Mouse (Mus musculus): ENCODE results near the gene Gnpnat1. TPM values are rescaled to one million over a fixed set of nuclear protein-coding genes. Genes with fewer than 3 reads are reported as not detected.

Gnpnat1 gene
- polyA plus RNA-seq, 2 experiments, result 20.4 to 46.9 TPM

- H3K4me3 ChIP-seq (replicated peaks; ENCODE audit: low read length), result no peak overlapping the region
- no peak overlapping the region for H3K9ac ChIP-seq (ENCODE audit: low read depth, low read length, severe bottlenecking)
- ATAC-seq (ENCODE audit: low FRiP score, low read depth), result no peak
- no peak for TF ChIP-seq POLR2A (IDR thresholded peaks at IDR 0.05; ENCODE audit: borderline replicate concordance, extremely low read depth, insufficient read depth, insufficient read length)
- H3K9me3 ChIP-seq (ENCODE audit: control insufficient read depth, low read length), result no peaks in the 10 kb centered on the region
- WGBS, result 90% methylated on average over 4 of the region's 4 CpGs
- H3K36me3 ChIP-seq (ENCODE audit: control insufficient read depth, insufficient read depth, low read length), result no peaks in the 10 kb centered on the region
- H3K4me1 ChIP-seq (ENCODE audit: control insufficient read depth, insufficient read depth, low read length), result no peaks in the 10 kb centered on the region
- no peak for DNase-seq (ENCODE audit: low spot score)
- no peak overlapping the region for H3K27ac ChIP-seq (replicated peaks; ENCODE audit: low read depth, low read length)
- H3K4me2 ChIP-seq (replicated peaks; ENCODE audit: low read depth, low read length, severe bottlenecking), result no peak overlapping the region
- H3K27me3 ChIP-seq (ENCODE audit: control insufficient read depth, insufficient read depth, low read length), result no peaks in the 10 kb centered on the region
Measured at GRCm38 (mm10) chr14:45416265-45416664, 11.6 kb upstream of the Gnpnat1 start.

GRCm38 (mm10) chr14:45403651-45404050, 1.1 kb downstream of the Gnpnat1 start:
- Histone ChIP-seq H3K36me3 (ENCODE audit: control insufficient read depth, insufficient read depth, low read length) (no peaks in the 10 kb centered on the region), H3K27me3 (ENCODE audit: control insufficient read depth, insufficient read depth, low read length) (no peaks in the 10 kb centered on the region), H3K4me3 (replicated peaks; ENCODE audit: low read length) (no peak overlapping the region), H3K9ac (ENCODE audit: low read depth, low read length, severe bottlenecking) (no peak overlapping the region), H3K9me3 (ENCODE audit: control insufficient read depth, low read length) (no peaks in the 10 kb centered on the region), H3K27ac (replicated peaks; ENCODE audit: low read depth, low read length) (no peak overlapping the region), H3K4me2 (replicated peaks; ENCODE audit: low read depth, low read length, severe bottlenecking) (no peak overlapping the region), H3K4me1 (ENCODE audit: control insufficient read depth, insufficient read depth, low read length) (no peaks in the 10 kb centered on the region)
- DNase-seq (ENCODE audit: low spot score) (no peak), ATAC-seq (ENCODE audit: low FRiP score, low read depth) (no peak)
- WGBS, result 71% methylated on average over 7 of the region's 7 CpGs
- TF ChIP-seq POLR2A (IDR thresholded peaks at IDR 0.05; ENCODE audit: borderline replicate concordance, extremely low read depth, insufficient read depth, insufficient read length), result no peak

DNA sequence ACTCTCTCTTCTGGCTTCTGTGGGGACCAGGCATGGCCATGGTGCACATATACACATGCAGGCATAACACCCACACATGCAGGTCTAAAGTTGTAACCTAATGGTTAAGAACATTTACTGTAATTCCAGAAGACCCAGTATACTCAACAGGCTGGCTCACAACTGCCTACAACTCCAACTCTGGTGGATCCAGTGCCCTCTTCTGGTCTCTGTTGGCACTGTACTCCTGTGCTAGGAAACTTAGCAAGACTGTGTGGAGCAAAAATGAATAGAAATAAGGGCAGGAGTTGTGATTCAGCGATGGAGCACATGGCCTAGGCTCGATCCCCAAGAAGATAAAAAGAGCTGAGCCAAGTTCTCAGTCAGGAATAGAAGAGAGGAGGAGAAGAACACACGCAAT, 4.9 kb downstream of the Gnpnat1 start:
- WGBS, result 82% methylated on average over 3 of the region's 3 CpGs
- no peak for DNase-seq (ENCODE audit: low spot score)
- no peak overlapping the region for H3K9ac ChIP-seq (ENCODE audit: low read depth, low read length, severe bottlenecking)
- no peak for ATAC-seq (ENCODE audit: low FRiP score, low read depth)
- no peaks in the 10 kb centered on the region for H3K9me3 ChIP-seq (ENCODE audit: control insufficient read depth, low read length)
- no peaks in the 10 kb centered on the region for H3K27me3 ChIP-seq (ENCODE audit: control insufficient read depth, insufficient read depth, low read length)
- H3K27ac ChIP-seq (replicated peaks; ENCODE audit: low read depth, low read length), result no peak overlapping the region
- no peak overlapping the region for H3K4me3 ChIP-seq (replicated peaks; ENCODE audit: low read length)
- no peak for TF ChIP-seq POLR2A (IDR thresholded peaks at IDR 0.05; ENCODE audit: borderline replicate concordance, extremely low read depth, insufficient read depth, insufficient read length)
- no peak overlapping the region for H3K4me2 ChIP-seq (replicated peaks; ENCODE audit: low read depth, low read length, severe bottlenecking)
- H3K4me1 ChIP-seq (ENCODE audit: control insufficient read depth, insufficient read depth, low read length), result no peaks in the 10 kb centered on the region
- H3K36me3 ChIP-seq (ENCODE audit: control insufficient read depth, insufficient read depth, low read length), result no peaks in the 10 kb centered on the region

DNA sequence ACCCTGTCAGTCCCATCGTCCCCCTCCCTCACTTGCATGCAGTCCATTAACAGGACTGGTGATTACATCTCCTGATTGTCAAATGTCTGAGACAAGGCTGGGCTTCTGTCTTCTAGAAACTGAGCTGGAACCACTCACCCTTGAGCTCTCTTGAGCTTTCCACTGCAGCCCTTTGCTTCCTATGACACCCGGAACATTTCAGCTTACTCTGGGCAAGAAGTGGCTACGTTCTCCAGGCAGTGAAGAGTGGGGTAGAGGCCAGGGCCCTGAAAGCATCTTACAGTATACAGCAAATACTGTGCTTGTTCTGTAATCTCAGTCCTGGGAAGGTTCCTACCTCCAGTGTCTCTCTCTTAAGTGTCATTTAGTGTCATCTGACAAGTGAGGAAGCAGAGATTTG, 15.5 kb downstream of the Gnpnat1 start:
- peak overlapping the region; percentile 71 for H3K4me2 ChIP-seq (replicated peaks; ENCODE audit: low read depth, low read length, severe bottlenecking)
- no peaks in the 10 kb centered on the region for H3K9me3 ChIP-seq (ENCODE audit: control insufficient read depth, low read length)
- H3K4me1 ChIP-seq (ENCODE audit: control insufficient read depth, insufficient read depth, low read length), result peaks cover 8% of the 10 kb centered on the region
- peak overlapping the region; percentile 79 for H3K4me3 ChIP-seq (replicated peaks; ENCODE audit: low read length)
- TF ChIP-seq POLR2A (IDR thresholded peaks at IDR 0.05; ENCODE audit: borderline replicate concordance, extremely low read depth, insufficient read depth, insufficient read length), result no peak
- WGBS, result 29% methylated on average over 3 of the region's 3 CpGs
- no peaks in the 10 kb centered on the region for H3K36me3 ChIP-seq (ENCODE audit: control insufficient read depth, insufficient read depth, low read length)
- peak overlapping the region; percentile 86 for H3K9ac ChIP-seq (ENCODE audit: low read depth, low read length, severe bottlenecking)
- 0 out of 2 replicates have a peak, but pooled peaks have one; percentile 8 for ATAC-seq (ENCODE audit: low FRiP score, low read depth)
- H3K27me3 ChIP-seq (ENCODE audit: control insufficient read depth, insufficient read depth, low read length), result no peaks in the 10 kb centered on the region
- peak overlapping the region; percentile 77 for H3K27ac ChIP-seq (replicated peaks; ENCODE audit: low read depth, low read length)
- DNase-seq (ENCODE audit: low spot score), result peak; percentile 8

DNA sequence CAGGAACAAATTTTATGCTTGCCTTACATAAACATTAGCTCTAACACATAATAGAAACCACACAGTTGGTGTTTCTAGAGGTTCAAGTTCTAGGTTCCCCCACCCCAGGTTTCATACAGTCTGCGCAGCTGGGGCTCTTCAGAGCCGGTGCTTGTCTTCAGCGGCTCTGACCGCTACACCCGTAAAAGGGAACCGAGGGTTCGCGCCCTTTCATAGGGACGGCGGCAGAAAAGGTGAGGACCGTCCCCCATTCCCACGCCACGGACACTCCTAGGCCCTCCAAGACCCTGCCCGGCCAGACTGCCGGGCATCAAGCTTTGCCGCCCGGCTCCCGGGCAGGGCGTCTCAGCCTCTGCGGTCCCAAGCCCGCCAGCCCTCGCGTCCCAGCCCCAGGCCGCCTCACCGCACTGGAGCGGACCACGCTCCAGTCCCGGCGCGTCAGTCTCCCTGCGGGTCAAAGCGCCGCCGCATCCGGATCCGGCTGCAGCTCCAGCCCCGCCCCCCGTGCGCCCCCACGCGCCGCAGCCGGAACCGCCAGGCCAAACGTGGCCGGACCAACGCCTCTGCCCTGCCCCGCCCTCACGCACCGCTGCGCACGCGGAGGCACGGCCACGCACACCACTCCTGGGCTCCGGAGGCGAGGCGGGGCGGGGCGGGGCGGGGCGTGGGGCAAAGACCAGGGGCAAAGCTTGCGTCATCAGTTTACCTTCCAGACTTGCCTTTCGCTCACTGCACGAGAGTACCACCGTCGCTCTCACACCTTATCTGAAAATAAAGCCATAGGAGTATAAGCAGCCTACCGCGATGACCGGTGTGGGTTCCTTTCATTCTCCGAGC, 16.1 kb downstream of the Gnpnat1 start:
- WGBS, result under 1% methylated on average over 55 of the region's 71 CpGs
- no peaks in the 10 kb centered on the region for H3K36me3 ChIP-seq (ENCODE audit: control insufficient read depth, insufficient read depth, low read length)
- H3K4me3 ChIP-seq (replicated peaks; ENCODE audit: low read length), result peak overlapping the region; percentile 79
- peaks cover 8% of the 10 kb centered on the region for H3K4me1 ChIP-seq (ENCODE audit: control insufficient read depth, insufficient read depth, low read length)
- TF ChIP-seq POLR2A (IDR thresholded peaks at IDR 0.05; ENCODE audit: borderline replicate concordance, extremely low read depth, insufficient read depth, insufficient read length), result 0 out of 2 replicates have a peak, but pooled peaks have one; percentile 38
- H3K9ac ChIP-seq (ENCODE audit: low read depth, low read length, severe bottlenecking), result peak overlapping the region; percentile 86
- no peaks in the 10 kb centered on the region for H3K9me3 ChIP-seq (ENCODE audit: control insufficient read depth, low read length)
- H3K27ac ChIP-seq (replicated peaks; ENCODE audit: low read depth, low read length), result peak overlapping the region; percentile 77
- no peaks in the 10 kb centered on the region for H3K27me3 ChIP-seq (ENCODE audit: control insufficient read depth, insufficient read depth, low read length)
- ATAC-seq (ENCODE audit: low FRiP score, low read depth), result peak; percentile 97
- peak; percentile 79 for DNase-seq (ENCODE audit: low spot score)
- peak overlapping the region; percentile 71 for H3K4me2 ChIP-seq (replicated peaks; ENCODE audit: low read depth, low read length, severe bottlenecking)

Measured in limb, embryonic 14.5 days (tissue).